Comparison of ENCODE assay signal across 23 mouse cellular contexts in the genomic region with DNA sequence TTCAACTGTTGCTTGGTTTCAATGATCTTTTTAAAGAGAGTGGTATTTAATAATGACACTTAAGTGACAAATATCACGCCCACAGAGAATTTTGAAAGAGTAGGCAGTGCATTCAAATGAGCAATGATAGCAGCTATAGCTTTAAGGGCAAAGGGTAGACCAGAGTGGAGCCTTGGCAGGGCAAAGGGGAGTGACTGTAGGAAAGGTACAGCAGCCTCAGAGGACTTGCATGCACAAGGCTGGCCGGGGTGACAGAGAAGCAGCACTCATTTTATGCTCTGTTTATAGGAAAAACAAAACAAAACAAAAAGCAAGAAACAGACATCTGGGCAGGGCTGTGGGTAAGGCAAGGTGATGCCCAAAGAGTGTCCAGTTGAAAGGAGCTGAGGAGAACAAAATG. TPM values are rescaled to one million over a fixed set of nuclear protein-coding genes. Genes with fewer than 3 reads are reported as not detected.
A peak's percentile ranks its signal among the peaks of the same experiment; 100 is the strongest.
DNase-seq lines count a peak whose midpoint lies in the region; ATAC-seq and TF ChIP-seq lines count a peak whose summit lies in the region.
"Had no signal": no experiment of that assay in that cellular context is flagged by ENCODE, and none has a peak within 500 bp of the region (broad histone marks: within the 10 kb centered on the region; RNA-seq: fewer than 3 reads in every experiment).

No protein-coding gene starts in this region.

- WGBS in liver, embryonic 14.5 days (ENCODE audit: insufficient replicate concordance): 47% methylated on average over 2 of the region's 2 CpGs
- 56% methylated on average over 2 of the region's 2 CpGs for WGBS in liver, embryonic 11.5 days
- 67% methylated on average over 2 of the region's 2 CpGs for WGBS in hindbrain, embryonic 10.5 days

- no peak for TF ChIP-seq CTCF in liver, embryonic 14.5 days (IDR thresholded peaks at IDR 0.05; ENCODE audit: low read depth)

- no peaks in the 10 kb centered on the region for H3K36me3 ChIP-seq in liver, embryonic 14.5 days (replicated peaks; ENCODE audit: control insufficient read depth, insufficient read depth, low read depth)
- no peaks in the 10 kb centered on the region for H3K36me3 ChIP-seq in liver, embryonic 11.5 days (ENCODE audit: control insufficient read depth, insufficient read depth, low read length)
- no peaks in the 10 kb centered on the region for H3K36me3 ChIP-seq in hindbrain, embryonic 10.5 days
- H3K36me3 ChIP-seq: G1E; heart, embryonic 12.5 days; limb, embryonic 15.5 days had no signal

- no peaks in the 10 kb centered on the region; the same call in none of the 2 replicates for H3K27me3 ChIP-seq in liver, embryonic 14.5 days (ENCODE audit: control insufficient read depth, insufficient read depth, low read length)
- peaks cover 2% of the 10 kb centered on the region; the same call in 1 of the 2 replicates for H3K27me3 ChIP-seq in liver, embryonic 11.5 days (replicated peaks; ENCODE audit: control insufficient read depth, insufficient read depth, low read length)
- H3K27me3 ChIP-seq in hindbrain, embryonic 10.5 days (ENCODE audit: insufficient read depth, poor library complexity, severe bottlenecking): peaks cover 19% of the 10 kb centered on the region
- H3K27me3 ChIP-seq: heart, embryonic 12.5 days; limb, embryonic 15.5 days had no signal

- H3K9me3 ChIP-seq in liver, embryonic 14.5 days (ENCODE audit: control insufficient read depth, low read length): no peaks in the 10 kb centered on the region
- no peaks in the 10 kb centered on the region for H3K9me3 ChIP-seq in liver, embryonic 11.5 days (ENCODE audit: control insufficient read depth, low read length)
- no peaks in the 10 kb centered on the region for H3K9me3 ChIP-seq in hindbrain, embryonic 10.5 days
- H3K9me3 ChIP-seq: G1E; heart, embryonic 12.5 days; limb, embryonic 15.5 days had no signal

- no peak for TF ChIP-seq EP300 in liver, embryonic 14.5 days (IDR thresholded peaks at IDR 0.05; ENCODE audit: low read depth)

- H3K27ac ChIP-seq in liver, embryonic 14.5 days: no peak overlapping the region
- no peak overlapping the region for H3K27ac ChIP-seq in liver, embryonic 11.5 days (ENCODE audit: low read depth, low read length)
- no peak overlapping the region for H3K27ac ChIP-seq in hindbrain, embryonic 10.5 days
- H3K27ac ChIP-seq: hindbrain, embryonic 14.5 days; kidney, postnatal 0 days; limb, embryonic 15.5 days had no signal

- no peak overlapping the region for H3K4me3 ChIP-seq in liver, embryonic 14.5 days (ENCODE audit: insufficient read depth in 1 of 2, low read depth in 2 of 2, low read length in 2 of 2)
- no peak overlapping the region for H3K4me3 ChIP-seq in liver, embryonic 11.5 days (ENCODE audit: low read depth, low read length)
- no peak overlapping the region for H3K4me3 ChIP-seq in hindbrain, embryonic 10.5 days
- H3K4me3 ChIP-seq: heart, embryonic 12.5 days; limb, embryonic 15.5 days had no signal

- no peak for ATAC-seq in liver, embryonic 14.5 days (ENCODE audit: insufficient read depth)
- ATAC-seq in liver, embryonic 11.5 days (replicated peaks; ENCODE audit: low FRiP score): no peak
- no peak for ATAC-seq in erythroblast, adult 5-6 weeks (replicated peaks; ENCODE audit: low FRiP score, poor library complexity, severe bottlenecking)
- ATAC-seq: forebrain, embryonic 14.5 days had no signal

- DNase-seq in adrenal gland, postnatal 10 days: peak; percentile 38
- no peak for DNase-seq in adrenal gland, postnatal 25 days
- peak; percentile 40 for DNase-seq in kidney, postnatal 14 days
- no peak for DNase-seq in kidney, adult 9 months
- no peak for DNase-seq in liver, embryonic 14.5 days (ENCODE audit: low read depth in 3 of 3, low spot score in 3 of 3)
- DNase-seq in liver, embryonic 11.5 days (ENCODE audit: low spot score): no peak
- no peak for DNase-seq in hindbrain, embryonic 10.5 days (ENCODE audit: low spot score)
- DNase-seq: cerebellum, adult 8-10 months; cerebellum, postnatal 25 days; gastrocnemius, postnatal 14 days; heart, postnatal 4 days; layer of hippocampus, postnatal 36 days; left cerebral cortex, postnatal 4 days; lung, embryonic 14.5 days; lung, postnatal 14 days; midbrain, embryonic 14.5 days had no signal

- peaks cover 46 to 54% of the 10 kb centered on the region in 2 experiments for H3K4me1 ChIP-seq in liver, embryonic 14.5 days (replicated peaks; ENCODE audit: control insufficient read depth in 2 of 2, insufficient read depth in 2 of 2, low read length in 1 of 2)
- peaks cover 31% of the 10 kb centered on the region for H3K4me1 ChIP-seq in liver, embryonic 11.5 days (replicated peaks; ENCODE audit: control insufficient read depth, insufficient read depth, low read length)
- peaks cover 11% of the 10 kb centered on the region; the same call in 1 of the 2 replicates for H3K4me1 ChIP-seq in hindbrain, embryonic 10.5 days (replicated peaks)

- H3K4me2 ChIP-seq in liver, embryonic 14.5 days (ENCODE audit: low read depth): peak overlapping the region; percentile 15; the same call in 1 of the 2 replicates
- H3K4me2 ChIP-seq in liver, embryonic 11.5 days: no peak overlapping the region
- H3K4me2 ChIP-seq: heart, embryonic 12.5 days; hindbrain, embryonic 14.5 days; limb, embryonic 15.5 days; lung, embryonic 14.5 days had no signal

- H3K9ac ChIP-seq in liver, embryonic 14.5 days (replicated peaks): peak overlapping the region; percentile 13; the same call in 1 of the 2 replicates
- H3K9ac ChIP-seq in liver, embryonic 11.5 days (ENCODE audit: low read depth, low read length): no peak overlapping the region
- H3K9ac ChIP-seq: heart, embryonic 12.5 days; hindbrain, embryonic 14.5 days; limb, embryonic 15.5 days; lung, embryonic 14.5 days had no signal

RNA-seq across cellular contexts. Expression of gene Hipk2, which starts 5.5 kb away (rescaled TPM):
- 10 to 100 TPM; 72.8 to 88.4 TPM for total RNA-seq in adrenal gland, postnatal 10 days (2021)
- total RNA-seq in adrenal gland, postnatal 25 days (2021): 137 TPM in 2 replicates
- 10.7 and 12.3 TPM in 2 replicates for polyA plus RNA-seq in liver, embryonic 14.5 days (2012; rRNA removed)
- polyA plus RNA-seq in liver, embryonic 14.5 days (2014; fragmentation: Nextera tagmentation; extraction: Ambion mirVana): 13.0 and 15.5 TPM in 2 replicates
- polyA plus RNA-seq in liver, embryonic 11.5 days (2014; fragmentation: Nextera tagmentation; extraction: Ambion mirVana): 21.4 and 27.4 TPM in 2 replicates
- 28.5 and 29.6 TPM in 2 replicates for polyA plus RNA-seq in hindbrain, embryonic 10.5 days (2016; fragmentation: Nextera tagmentation; extraction: Ambion mirVana)
- total RNA-seq in erythroblast, adult 5-6 weeks (2015; ENCODE audit: low replicate concordance): 127 and 168 TPM in 2 replicates
- 72.9 and 90.6 TPM in 2 replicates for total RNA-seq in erythroblast, adult 5-6 weeks (2017; ENCODE audit: low replicate concordance)

RNA-seq across cellular contexts. Expression of gene Tbxas1, which starts 6.3 kb away (rescaled TPM):
- 1 to 10 TPM; 3.1 to 3.7 TPM for total RNA-seq in adrenal gland, postnatal 10 days (2021)
- 5.3 and 7.8 TPM in 2 replicates for total RNA-seq in adrenal gland, postnatal 25 days (2021)
- polyA plus RNA-seq in liver, embryonic 14.5 days (2012; rRNA removed): 4.5 and 5.1 TPM in 2 replicates
- polyA plus RNA-seq in liver, embryonic 14.5 days (2014; fragmentation: Nextera tagmentation; extraction: Ambion mirVana): 6.3 and 8.4 TPM in 2 replicates
- polyA plus RNA-seq in liver, embryonic 11.5 days (2014; fragmentation: Nextera tagmentation; extraction: Ambion mirVana): 11.5 and 12.0 TPM in 2 replicates
- 1.1 and 1.9 TPM in 2 replicates for polyA plus RNA-seq in hindbrain, embryonic 10.5 days (2016; fragmentation: Nextera tagmentation; extraction: Ambion mirVana)
- 55.9 and 63.7 TPM in 2 replicates for total RNA-seq in erythroblast, adult 5-6 weeks (2015; ENCODE audit: low replicate concordance)
- 83.5 and 85.7 TPM in 2 replicates for total RNA-seq in erythroblast, adult 5-6 weeks (2017; ENCODE audit: low replicate concordance)

Comparison
In these comparisons a context has a peak if more than half of its experiments do, and no peak if none do; other contexts are left out.
1. DNase-seq: peak in adrenal gland, postnatal 10 days (single experiment) and kidney, postnatal 14 days (single experiment); none in adrenal gland, postnatal 25 days (single experiment), kidney, adult 9 months (single experiment), liver, embryonic 14.5 days (0 of 3), liver, embryonic 11.5 days (single experiment) and hindbrain, embryonic 10.5 days (single experiment).